43 mouse cellular contexts compared by ENCODE assay signal in the genomic region with DNA sequence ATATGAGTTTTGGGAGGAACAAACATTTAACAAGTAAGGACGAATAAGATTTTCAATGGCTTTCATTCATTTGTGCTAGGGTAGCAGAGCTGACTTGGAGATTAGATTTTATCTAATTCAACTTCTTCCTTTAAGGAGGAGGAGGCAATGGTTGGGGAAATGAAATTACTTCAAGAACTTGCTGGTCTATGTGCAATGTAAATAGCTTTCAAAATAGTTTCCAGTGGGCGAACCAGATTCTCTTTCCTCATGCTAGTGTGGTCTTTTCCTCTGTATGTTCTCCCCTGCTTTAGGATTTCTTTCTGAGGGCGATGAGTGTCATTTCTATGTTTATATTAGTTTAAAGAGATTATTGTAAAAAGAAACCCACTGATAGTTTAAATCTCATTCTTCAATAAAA. TPM values are rescaled to one million over a fixed set of nuclear protein-coding genes. Genes with fewer than 3 reads are reported as not detected.
"Had no signal": no experiment of that assay in that cellular context is flagged by ENCODE, and none has a peak within 500 bp of the region (broad histone marks: within the 10 kb centered on the region; RNA-seq: fewer than 3 reads in every experiment).

No protein-coding gene starts in this region.

- DNase-seq: heart, postnatal 10 days; heart, postnatal 14 days; heart, postnatal 36 days; heart, postnatal 4 days; kidney, adult 11 months; kidney, adult 18-20 months; kidney, adult 2 months; kidney, adult 8-10 months; kidney, adult 9 months; kidney, postnatal 10 days; kidney, postnatal 14 days; kidney, postnatal 25 days; kidney, postnatal 36 days; kidney, postnatal 4 days; layer of hippocampus, adult 9-11 months; layer of hippocampus, postnatal 36 days had no signal

- H3K9me3 ChIP-seq: heart, embryonic 12.5 days; heart, embryonic 13.5 days; heart, embryonic 15.5 days; hindbrain, embryonic 10.5 days; hindbrain, embryonic 12.5 days; hindbrain, embryonic 13.5 days; hindbrain, embryonic 15.5 days; intestine, embryonic 15.5 days; kidney, embryonic 15.5 days had no signal

- H3K27ac ChIP-seq: heart, embryonic 13.5 days; heart, embryonic 15.5 days; hindbrain, embryonic 10.5 days; hindbrain, embryonic 12.5 days; hindbrain, embryonic 13.5 days; hindbrain, embryonic 14.5 days; hindbrain, embryonic 15.5 days; hindbrain, postnatal 0 days; intestine, embryonic 15.5 days; kidney, embryonic 15.5 days; kidney, postnatal 0 days; layer of hippocampus, adult 2 months; left cerebral cortex, adult 2 months had no signal

- H3K27me3 ChIP-seq: heart, embryonic 12.5 days; heart, embryonic 13.5 days; heart, embryonic 15.5 days; hindbrain, embryonic 12.5 days; hindbrain, embryonic 13.5 days; hindbrain, embryonic 15.5 days; intestine, embryonic 15.5 days; kidney, embryonic 15.5 days had no signal

- H3K4me1 ChIP-seq: heart, embryonic 12.5 days; heart, embryonic 13.5 days; heart, embryonic 15.5 days; hindbrain, embryonic 10.5 days; hindbrain, embryonic 12.5 days; hindbrain, embryonic 13.5 days; hindbrain, embryonic 15.5 days; intestine, embryonic 15.5 days; kidney, embryonic 15.5 days had no signal

- H3K4me2 ChIP-seq: heart, embryonic 11.5 days; heart, embryonic 12.5 days; heart, embryonic 13.5 days; heart, embryonic 15.5 days; hindbrain, embryonic 12.5 days; hindbrain, embryonic 13.5 days; hindbrain, embryonic 14.5 days; hindbrain, embryonic 15.5 days; intestine, embryonic 15.5 days; kidney, embryonic 15.5 days had no signal

- ATAC-seq: hindbrain, embryonic 16.5 days; hindbrain, postnatal 0 days; inflammation-experienced regulatory T-cells, adult 6 months; intestine, embryonic 15.5 days; intestine, embryonic 16.5 days; intestine, postnatal 0 days had no signal

- H3K4me3 ChIP-seq: heart, embryonic 12.5 days; heart, embryonic 13.5 days; heart, embryonic 15.5 days; hindbrain, embryonic 10.5 days; hindbrain, embryonic 12.5 days; hindbrain, embryonic 13.5 days; hindbrain, embryonic 15.5 days; intestine, embryonic 15.5 days; kidney, embryonic 15.5 days; layer of hippocampus, adult 2 months; left cerebral cortex, adult 2 months had no signal

- H3K9ac ChIP-seq: heart, embryonic 12.5 days; heart, embryonic 13.5 days; heart, embryonic 15.5 days; hindbrain, embryonic 12.5 days; hindbrain, embryonic 13.5 days; hindbrain, embryonic 14.5 days; hindbrain, embryonic 15.5 days; intestine, embryonic 15.5 days; kidney, embryonic 15.5 days had no signal

- H3K36me3 ChIP-seq: heart, embryonic 12.5 days; heart, embryonic 13.5 days; heart, embryonic 15.5 days; hindbrain, embryonic 10.5 days; hindbrain, embryonic 12.5 days; hindbrain, embryonic 13.5 days; hindbrain, embryonic 15.5 days; intestine, embryonic 15.5 days; kidney, embryonic 15.5 days had no signal

RNA-seq across cellular contexts. Expression of a gene that starts 45.7 kb away (rescaled TPM):
- polyA plus RNA-seq: heart, embryonic 11.5 days; heart, embryonic 12.5 days; heart, embryonic 13.5 days; heart, embryonic 14.5 days; heart, embryonic 15.5 days; heart, embryonic 16.5 days; heart, postnatal 0 days; hindbrain, embryonic 10.5 days; hindbrain, embryonic 11.5 days; hindbrain, embryonic 12.5 days; hindbrain, embryonic 13.5 days; hindbrain, embryonic 15.5 days; hindbrain, embryonic 16.5 days; hindbrain, postnatal 0 days; intestine, embryonic 14.5 days; intestine, embryonic 15.5 days; intestine, embryonic 16.5 days; intestine, postnatal 0 days; kidney, adult 2 months; kidney, embryonic 14.5 days; kidney, embryonic 15.5 days; kidney, embryonic 16.5 days; kidney, postnatal 0 days; large intestine, adult 2 months had no signal
